Mouse (Mus musculus): ENCODE results near the gene Dgat2. TPM values are rescaled to one million over a fixed set of nuclear protein-coding genes. Genes with fewer than 3 reads are reported as not detected.

Dgat2 gene
- polyA plus RNA-seq, 1 experiment: 0.56 TPM

GRCm38 (mm10) chr7:99180162-99180561 lies 2.4 kb downstream of the Dgat2 start:
- Histone ChIP-seq H3K4me3 (ENCODE audit: insufficient read depth, low read length) (no peak overlapping the region), H3K4me1 (ENCODE audit: control insufficient read depth, insufficient read depth, low read length) (peaks cover 8% of the 10 kb centered on the region), H3K27ac (ENCODE audit: insufficient read depth, low read depth, low read length) (no peak overlapping the region)
- TF ChIP-seq CTCF (IDR thresholded peaks at IDR 0.05; ENCODE audit: low read depth, low read length) (no peak), POLR2A (IDR thresholded peaks at IDR 0.05; ENCODE audit: borderline replicate concordance, low read depth, low read length) (no peak)

DNA sequence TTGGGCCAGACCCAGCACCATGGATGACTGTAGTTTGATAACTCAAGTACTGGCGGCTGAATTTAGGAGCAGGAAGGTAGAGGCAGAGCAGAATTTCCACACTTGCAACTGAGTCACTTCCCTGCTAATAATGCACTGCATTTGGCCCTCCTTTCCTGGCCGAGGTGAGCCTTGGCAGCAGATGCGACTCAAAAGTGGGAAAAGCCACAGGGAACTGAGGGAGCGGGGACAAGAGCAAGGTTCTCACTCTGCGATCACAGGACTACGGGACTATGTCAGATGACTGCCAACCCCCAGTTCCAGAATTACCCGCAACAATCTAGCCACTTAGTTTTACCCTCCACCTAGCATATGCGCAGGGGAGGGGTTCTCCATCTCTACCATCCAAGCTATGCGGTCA lies 3.2 kb downstream of the Dgat2 start:
- H3K27ac ChIP-seq (ENCODE audit: insufficient read depth, low read depth, low read length): no peak overlapping the region
- H3K4me1 ChIP-seq (ENCODE audit: control insufficient read depth, insufficient read depth, low read length): peaks cover 7% of the 10 kb centered on the region
- H3K4me3 ChIP-seq (ENCODE audit: insufficient read depth, low read length): no peak overlapping the region
- TF ChIP-seq POLR2A (IDR thresholded peaks at IDR 0.05; ENCODE audit: borderline replicate concordance, low read depth, low read length) (no peak), CTCF (IDR thresholded peaks at IDR 0.05; ENCODE audit: low read depth, low read length) (no peak)

GRCm38 (mm10) chr7:99177386-99177785 lies 5.1 kb downstream of the Dgat2 start:
- peaks cover 12% of the 10 kb centered on the region for H3K4me1 ChIP-seq (ENCODE audit: control insufficient read depth, insufficient read depth, low read length)
- H3K27ac ChIP-seq (ENCODE audit: insufficient read depth, low read depth, low read length): no peak overlapping the region
- TF ChIP-seq POLR2A (IDR thresholded peaks at IDR 0.05; ENCODE audit: borderline replicate concordance, low read depth, low read length): no peak
- TF ChIP-seq CTCF (IDR thresholded peaks at IDR 0.05; ENCODE audit: low read depth, low read length): no peak
- H3K4me3 ChIP-seq (ENCODE audit: insufficient read depth, low read length): no peak overlapping the region

DNA sequence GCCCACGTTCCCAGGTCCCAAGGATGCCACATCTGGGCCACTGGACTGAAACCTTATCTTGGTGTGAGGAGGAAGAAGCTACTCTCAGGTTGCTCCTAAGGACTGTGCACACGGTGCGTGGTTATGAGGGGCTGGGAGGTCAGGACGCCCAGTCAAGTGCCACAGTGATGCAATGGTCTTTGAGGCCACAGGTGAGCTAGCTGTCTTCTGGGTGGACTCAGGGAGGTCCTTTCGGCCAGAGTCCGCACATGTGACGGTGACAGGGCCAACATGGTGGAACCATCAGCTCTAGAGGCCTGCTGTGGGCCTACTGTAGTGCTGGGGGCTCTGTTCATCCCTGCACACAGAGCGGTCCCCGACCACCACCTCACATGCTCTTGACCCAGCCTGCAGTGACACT lies 6.9 kb downstream of the Dgat2 start:
- Histone ChIP-seq H3K27ac (ENCODE audit: insufficient read depth, low read depth, low read length) (no peak overlapping the region), H3K4me1 (ENCODE audit: control insufficient read depth, insufficient read depth, low read length) (peaks cover 7% of the 10 kb centered on the region), H3K4me3 (ENCODE audit: insufficient read depth, low read length) (no peak overlapping the region)
- TF ChIP-seq CTCF (IDR thresholded peaks at IDR 0.05; ENCODE audit: low read depth, low read length) (no peak), POLR2A (IDR thresholded peaks at IDR 0.05; ENCODE audit: borderline replicate concordance, low read depth, low read length) (no peak)

DNA sequence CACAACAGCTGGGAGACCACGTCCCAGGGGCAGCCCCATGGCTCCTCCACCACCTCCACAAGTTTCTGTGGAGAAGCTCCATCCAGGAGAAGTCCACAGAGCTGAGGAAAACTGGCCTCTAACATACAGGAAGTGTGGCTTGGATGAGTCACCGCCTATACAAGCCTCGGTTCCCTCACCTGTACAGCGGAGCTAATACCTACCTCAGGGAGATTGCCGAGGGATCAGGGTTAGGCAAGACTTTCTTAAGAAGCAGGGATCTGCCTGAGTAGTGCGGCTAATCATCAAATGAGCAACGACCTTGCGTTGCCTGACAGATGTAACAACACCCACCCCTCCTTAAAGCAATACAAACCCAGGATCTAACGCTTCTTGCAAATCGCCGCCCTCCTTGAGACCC lies 7.4 kb downstream of the Dgat2 start:
- no peak for TF ChIP-seq CTCF (IDR thresholded peaks at IDR 0.05; ENCODE audit: low read depth, low read length)
- TF ChIP-seq POLR2A (IDR thresholded peaks at IDR 0.05; ENCODE audit: borderline replicate concordance, low read depth, low read length): no peak
- H3K27ac ChIP-seq (ENCODE audit: insufficient read depth, low read depth, low read length): no peak overlapping the region
- H3K4me3 ChIP-seq (ENCODE audit: insufficient read depth, low read length): no peak overlapping the region
- peaks cover 7% of the 10 kb centered on the region for H3K4me1 ChIP-seq (ENCODE audit: control insufficient read depth, insufficient read depth, low read length)

DNA sequence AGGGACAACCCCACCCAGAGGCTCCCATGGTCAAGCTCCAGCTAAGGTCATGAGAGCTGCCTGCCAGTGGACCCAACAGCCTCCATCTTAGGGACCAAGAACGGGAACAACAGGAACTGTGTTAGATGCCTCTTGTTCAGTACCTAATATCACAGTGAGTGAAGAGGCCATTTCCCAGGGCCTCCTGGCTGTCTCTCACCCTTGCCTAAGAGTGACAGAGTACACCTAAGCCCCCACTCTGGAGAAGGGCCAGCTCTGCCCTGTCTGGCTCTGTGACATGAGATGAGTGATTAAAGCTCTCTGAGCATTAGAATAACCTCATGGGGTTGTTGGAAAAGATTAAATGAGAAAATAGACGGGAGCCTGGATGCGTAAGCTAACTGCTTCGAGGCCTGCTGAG lies 8.5 kb downstream of the Dgat2 start:
- Histone ChIP-seq H3K27ac (ENCODE audit: insufficient read depth, low read depth, low read length) (no peak overlapping the region), H3K4me3 (ENCODE audit: insufficient read depth, low read length) (no peak overlapping the region), H3K4me1 (ENCODE audit: control insufficient read depth, insufficient read depth, low read length) (peaks cover 7% of the 10 kb centered on the region)
- no peak for TF ChIP-seq POLR2A (IDR thresholded peaks at IDR 0.05; ENCODE audit: borderline replicate concordance, low read depth, low read length)
- no peak for TF ChIP-seq CTCF (IDR thresholded peaks at IDR 0.05; ENCODE audit: low read depth, low read length)

DNA sequence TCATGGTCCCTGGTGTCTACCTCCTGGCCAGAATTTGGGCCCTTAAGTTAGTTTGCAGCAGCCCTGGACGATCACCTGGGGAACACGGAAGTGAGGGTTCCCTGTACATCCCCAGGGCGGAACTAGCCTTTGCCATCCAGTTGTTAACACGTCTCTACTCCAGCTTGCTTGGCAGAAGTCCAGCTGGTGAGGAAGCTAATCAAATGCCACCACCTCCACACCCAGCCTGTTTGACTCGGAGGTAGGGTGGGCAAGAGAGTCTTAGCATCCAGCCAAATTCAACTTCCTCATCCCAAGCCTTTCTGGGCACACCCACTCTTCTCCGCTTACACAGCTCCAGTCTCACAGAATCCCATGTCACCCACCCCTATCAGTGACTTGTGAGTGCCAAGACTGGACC lies 9.6 kb downstream of the Dgat2 start:
- Histone ChIP-seq H3K4me3 (ENCODE audit: insufficient read depth, low read length) (no peak overlapping the region), H3K27ac (ENCODE audit: insufficient read depth, low read depth, low read length) (no peak overlapping the region), H3K4me1 (ENCODE audit: control insufficient read depth, insufficient read depth, low read length) (peaks cover 11% of the 10 kb centered on the region)
- TF ChIP-seq POLR2A (IDR thresholded peaks at IDR 0.05; ENCODE audit: borderline replicate concordance, low read depth, low read length): no peak

DNA sequence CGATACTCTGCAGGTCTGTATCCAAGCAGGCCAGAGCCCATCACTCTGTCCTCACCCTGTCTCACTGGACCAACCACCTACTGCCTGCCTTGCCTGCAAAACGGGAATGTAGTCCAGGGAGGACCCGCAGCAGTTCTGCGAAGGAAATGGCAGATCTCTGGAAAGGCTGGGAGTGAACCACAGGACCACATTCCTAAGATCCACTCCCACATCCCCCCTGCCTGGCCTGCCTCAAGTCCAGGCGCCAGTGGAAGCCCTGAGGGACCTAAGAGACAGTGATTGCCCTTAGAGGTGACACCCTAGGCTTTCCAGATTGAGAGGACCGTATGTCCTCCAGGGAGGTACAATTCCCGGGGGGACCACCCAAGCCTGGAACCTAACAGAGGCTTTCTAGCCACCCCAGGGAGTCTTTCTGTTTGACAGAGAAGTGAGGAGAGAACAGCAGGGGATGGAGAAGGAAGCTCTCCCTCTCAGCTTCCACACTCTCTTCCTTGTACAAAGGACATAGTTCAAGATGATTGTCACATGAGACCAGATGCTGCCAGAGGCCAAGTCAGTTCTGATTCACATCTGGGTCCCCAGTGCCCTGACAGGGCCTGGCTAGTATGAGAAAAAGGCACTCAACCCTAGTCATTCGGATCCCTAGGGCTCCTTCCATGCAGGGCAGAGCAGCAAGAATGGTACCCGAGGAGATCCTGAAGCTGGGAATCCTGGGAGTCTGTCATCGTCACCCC lies 10.6 kb downstream of the Dgat2 start:
- H3K27ac ChIP-seq (ENCODE audit: insufficient read depth, low read depth, low read length): no peak overlapping the region
- no peak for TF ChIP-seq POLR2A (IDR thresholded peaks at IDR 0.05; ENCODE audit: borderline replicate concordance, low read depth, low read length)
- TF ChIP-seq CTCF (IDR thresholded peaks at IDR 0.05; ENCODE audit: low read depth, low read length): no peak
- H3K4me3 ChIP-seq (ENCODE audit: insufficient read depth, low read length): no peak overlapping the region
- H3K4me1 ChIP-seq (ENCODE audit: control insufficient read depth, insufficient read depth, low read length): peaks cover 18% of the 10 kb centered on the region

GRCm38 (mm10) chr7:99170519-99170918 lies 12.0 kb downstream of the Dgat2 start:
- peaks cover 18% of the 10 kb centered on the region for H3K4me1 ChIP-seq (ENCODE audit: control insufficient read depth, insufficient read depth, low read length)
- no peak overlapping the region for H3K4me3 ChIP-seq (ENCODE audit: insufficient read depth, low read length)
- TF ChIP-seq CTCF (IDR thresholded peaks at IDR 0.05; ENCODE audit: low read depth, low read length) (no peak), POLR2A (IDR thresholded peaks at IDR 0.05; ENCODE audit: borderline replicate concordance, low read depth, low read length) (no peak)
- H3K27ac ChIP-seq (ENCODE audit: insufficient read depth, low read depth, low read length): no peak overlapping the region

DNA sequence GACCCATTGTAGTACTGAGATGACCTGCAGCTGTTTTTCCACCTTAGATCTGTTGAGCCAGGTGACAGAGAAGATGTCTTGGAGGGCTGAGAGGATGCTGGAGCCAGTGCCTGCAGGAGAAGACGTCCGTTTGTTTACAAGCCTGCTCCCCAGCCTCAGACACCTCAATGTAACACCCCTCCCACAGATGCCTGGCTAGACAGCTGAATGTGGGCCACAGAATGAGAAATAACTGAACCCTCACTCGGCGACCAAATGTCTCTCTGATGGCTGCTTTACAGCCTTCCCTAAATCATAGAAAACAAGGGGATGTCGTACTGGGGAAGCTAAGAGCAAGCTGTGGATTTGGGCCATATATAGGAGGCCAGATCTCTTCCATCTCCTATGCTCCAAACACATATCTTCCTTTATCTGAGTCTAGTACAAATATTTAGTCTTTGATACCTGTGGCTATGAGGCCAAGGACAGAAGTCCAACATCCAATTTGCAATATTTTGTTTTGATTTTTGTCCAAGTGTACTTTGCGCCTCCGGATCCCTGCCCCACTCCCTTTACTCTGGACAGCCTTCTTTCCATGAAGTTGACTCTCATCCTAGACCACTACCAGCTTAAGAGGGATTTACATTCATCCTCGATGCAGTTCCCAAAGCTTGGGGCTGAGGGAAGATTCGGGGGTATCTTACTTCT lies 12.7 kb downstream of the Dgat2 start:
- Histone ChIP-seq H3K4me3 (ENCODE audit: insufficient read depth, low read length) (no peak overlapping the region), H3K27ac (ENCODE audit: insufficient read depth, low read depth, low read length) (no peak overlapping the region), H3K4me1 (ENCODE audit: control insufficient read depth, insufficient read depth, low read length) (peaks cover 18% of the 10 kb centered on the region)
- TF ChIP-seq POLR2A (IDR thresholded peaks at IDR 0.05; ENCODE audit: borderline replicate concordance, low read depth, low read length): no peak
- TF ChIP-seq CTCF (IDR thresholded peaks at IDR 0.05; ENCODE audit: low read depth, low read length): no peak

All from bone marrow macrophage, adult 2 months (primary cell).